ENCODE assay signal across 14 mouse cellular contexts in the genomic region with DNA sequence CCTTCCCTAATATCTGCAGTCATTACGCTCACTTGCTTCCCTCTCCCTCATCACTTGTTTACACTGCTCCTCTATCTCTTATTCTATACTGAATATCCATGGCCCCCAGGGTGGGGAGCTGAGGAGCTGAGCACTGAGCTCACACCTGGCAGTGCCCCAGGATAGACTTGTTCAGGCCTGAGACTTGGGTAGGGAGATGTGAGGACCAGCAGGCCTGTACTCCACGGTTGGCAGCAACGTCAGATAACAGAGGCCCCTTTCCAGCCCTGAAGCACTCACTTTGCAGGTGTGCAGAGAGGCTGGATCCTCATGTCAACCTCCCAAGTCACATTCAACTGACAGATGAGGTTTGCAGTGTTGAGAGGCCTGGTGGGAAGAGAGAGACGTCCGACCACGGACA. TPM values are rescaled to one million over a fixed set of nuclear protein-coding genes. Genes with fewer than 3 reads are reported as not detected.
A peak's percentile ranks its signal among the peaks of the same experiment; 100 is the strongest.
DNase-seq lines count a peak whose midpoint lies in the region; ATAC-seq and TF ChIP-seq lines count a peak whose summit lies in the region.
"Had no signal": no experiment of that assay in that cellular context is flagged by ENCODE, and none has a peak within 500 bp of the region (broad histone marks: within the 10 kb centered on the region; RNA-seq: fewer than 3 reads in every experiment).

No protein-coding gene starts in this region.

- H3K27ac ChIP-seq in forebrain, postnatal 0 days (ENCODE audit: low read depth, low read length): no peak overlapping the region
- H3K27ac ChIP-seq in forebrain, embryonic 14.5 days (ENCODE audit: low read depth, low read length): no peak overlapping the region
- no peak overlapping the region for H3K27ac ChIP-seq in liver, embryonic 11.5 days (ENCODE audit: low read depth, low read length)
- H3K27ac ChIP-seq in liver, postnatal 0 days (ENCODE audit: low read depth): no peak overlapping the region
- peak overlapping the region; percentile 13 for H3K27ac ChIP-seq in embryonic facial prominence, embryonic 15.5 days (replicated peaks)

- no peaks in the 10 kb centered on the region for H3K27me3 ChIP-seq in forebrain, postnatal 0 days (ENCODE audit: insufficient read depth, low read length)
- no peaks in the 10 kb centered on the region for H3K27me3 ChIP-seq in forebrain, embryonic 14.5 days (replicated peaks; ENCODE audit: control insufficient read depth, insufficient read depth, low read length)
- H3K27me3 ChIP-seq in liver, embryonic 11.5 days (replicated peaks; ENCODE audit: control insufficient read depth, insufficient read depth, low read length): no peaks in the 10 kb centered on the region
- H3K27me3 ChIP-seq in liver, postnatal 0 days (ENCODE audit: insufficient read depth, low read length): no peaks in the 10 kb centered on the region
- no peaks in the 10 kb centered on the region for H3K27me3 ChIP-seq in embryonic facial prominence, embryonic 15.5 days

- whole genome bisulfite sequencing in forebrain, postnatal 0 days: 81% methylated on average over 6 of the region's 6 CpGs
- 84% methylated on average over 6 of the region's 6 CpGs for WGBS in forebrain, embryonic 14.5 days
- WGBS in liver, embryonic 11.5 days: 60% methylated on average over 6 of the region's 6 CpGs
- 66% methylated on average over 6 of the region's 6 CpGs for WGBS in liver, postnatal 0 days (ENCODE audit: insufficient replicate concordance)
- 43% methylated on average over 6 of the region's 6 CpGs for WGBS in embryonic facial prominence, embryonic 15.5 days

- no peak overlapping the region for H3K4me3 ChIP-seq in forebrain, postnatal 0 days (ENCODE audit: low read depth, low read length)
- H3K4me3 ChIP-seq in forebrain, embryonic 14.5 days (ENCODE audit: low read depth, low read length): no peak overlapping the region
- H3K4me3 ChIP-seq in liver, embryonic 11.5 days (ENCODE audit: low read depth, low read length): no peak overlapping the region
- no peak overlapping the region for H3K4me3 ChIP-seq in liver, postnatal 0 days (ENCODE audit: low read depth, low read length)
- H3K4me3 ChIP-seq in embryonic facial prominence, embryonic 15.5 days (replicated peaks): no peak overlapping the region

- no peaks in the 10 kb centered on the region for H3K4me1 ChIP-seq in forebrain, postnatal 0 days (ENCODE audit: insufficient read depth)
- H3K4me1 ChIP-seq in forebrain, embryonic 14.5 days (ENCODE audit: control insufficient read depth, insufficient read depth, low read length): no peaks in the 10 kb centered on the region
- H3K4me1 ChIP-seq in liver, embryonic 11.5 days (replicated peaks; ENCODE audit: control insufficient read depth, insufficient read depth, low read length): peaks cover 10% of the 10 kb centered on the region
- no peaks in the 10 kb centered on the region; the same call in 1 of the 2 replicates for H3K4me1 ChIP-seq in liver, postnatal 0 days (ENCODE audit: insufficient read depth)
- H3K4me1 ChIP-seq in embryonic facial prominence, embryonic 15.5 days: peaks cover 11% of the 10 kb centered on the region

- TF ChIP-seq EP300 in liver, postnatal 0 days (IDR thresholded peaks at IDR 0.05; ENCODE audit: low read depth): no peak

- DNase-seq in forebrain, postnatal 0 days: no peak
- DNase-seq in forebrain, embryonic 14.5 days (ENCODE audit: low spot score): no peak
- DNase-seq in liver, embryonic 11.5 days (ENCODE audit: low spot score): no peak
- DNase-seq in liver, postnatal 0 days: no peak
- no peak for DNase-seq in right cerebral cortex, postnatal 36 days (ENCODE audit: low spot score in 2 of 2)
- DNase-seq in layer of hippocampus, postnatal 14 days (ENCODE audit: low spot score in 2 of 2): no peak
- DNase-seq: cerebellum, adult 11 months; heart, postnatal 10 days; thymus, postnatal 25 days had no signal

- no peak for TF ChIP-seq CTCF in forebrain, postnatal 0 days (IDR thresholded peaks at IDR 0.05; ENCODE audit: low read depth)
- TF ChIP-seq CTCF in liver, postnatal 0 days (IDR thresholded peaks at IDR 0.05; ENCODE audit: low read depth): no peak

- no peaks in the 10 kb centered on the region for H3K36me3 ChIP-seq in forebrain, postnatal 0 days (ENCODE audit: insufficient read depth)
- H3K36me3 ChIP-seq in forebrain, embryonic 14.5 days (ENCODE audit: control insufficient read depth, insufficient read depth, low read length): peaks cover 6% of the 10 kb centered on the region; the same call in 1 of the 2 replicates
- H3K36me3 ChIP-seq in liver, embryonic 11.5 days (ENCODE audit: control insufficient read depth, insufficient read depth, low read length): peaks cover 5% of the 10 kb centered on the region
- H3K36me3 ChIP-seq in liver, postnatal 0 days (replicated peaks; ENCODE audit: insufficient read depth, low read length): peaks cover 10% of the 10 kb centered on the region
- peaks cover 14% of the 10 kb centered on the region for H3K36me3 ChIP-seq in embryonic facial prominence, embryonic 15.5 days

- no peak overlapping the region for H3K4me2 ChIP-seq in forebrain, postnatal 0 days (ENCODE audit: low read depth)
- H3K4me2 ChIP-seq in forebrain, embryonic 14.5 days (ENCODE audit: low read length): no peak overlapping the region
- no peak overlapping the region for H3K4me2 ChIP-seq in liver, embryonic 11.5 days
- no peak overlapping the region for H3K4me2 ChIP-seq in liver, postnatal 0 days (ENCODE audit: low read depth, low read length)
- H3K4me2 ChIP-seq in embryonic facial prominence, embryonic 15.5 days (replicated peaks): no peak overlapping the region

- no peaks in the 10 kb centered on the region for H3K9me3 ChIP-seq in forebrain, postnatal 0 days (ENCODE audit: low read length)
- no peaks in the 10 kb centered on the region for H3K9me3 ChIP-seq in forebrain, embryonic 14.5 days (replicated peaks; ENCODE audit: control insufficient read depth, low read length)
- no peaks in the 10 kb centered on the region for H3K9me3 ChIP-seq in liver, embryonic 11.5 days (ENCODE audit: control insufficient read depth, low read length)
- H3K9me3 ChIP-seq in liver, postnatal 0 days (ENCODE audit: low read length): no peaks in the 10 kb centered on the region
- no peaks in the 10 kb centered on the region for H3K9me3 ChIP-seq in embryonic facial prominence, embryonic 15.5 days (replicated peaks)

- H3K9ac ChIP-seq in forebrain, postnatal 0 days: no peak overlapping the region
- H3K9ac ChIP-seq in forebrain, embryonic 14.5 days (ENCODE audit: low read length): no peak overlapping the region
- no peak overlapping the region for H3K9ac ChIP-seq in liver, embryonic 11.5 days (ENCODE audit: low read depth, low read length)
- no peak overlapping the region for H3K9ac ChIP-seq in liver, postnatal 0 days (replicated peaks)
- H3K9ac ChIP-seq in embryonic facial prominence, embryonic 15.5 days: no peak overlapping the region

- ATAC-seq in forebrain, postnatal 0 days: peak; percentile 32; the same call in 1 of the 2 replicates
- ATAC-seq in forebrain, embryonic 14.5 days: no peak
- ATAC-seq in liver, embryonic 11.5 days (replicated peaks; ENCODE audit: low FRiP score): peak; percentile 36; the same call in 1 of the 2 replicates
- no peak for ATAC-seq in liver, postnatal 0 days
- peak; percentile 78 for ATAC-seq in embryonic facial prominence, embryonic 15.5 days (ENCODE audit: insufficient number of reproducible peaks, low FRiP score, low TSS enrichment, low read depth)
- peak; percentile 45 for ATAC-seq in megakaryocyte-erythroid progenitor cell, adult 5-6 weeks (replicated peaks; ENCODE audit: low FRiP score, low TSS enrichment, poor library complexity, severe bottlenecking)

RNA-seq across cellular contexts. Expression of a gene that starts 23.2 kb away (rescaled TPM):
- total RNA-seq in forebrain, postnatal 0 days (2014; rRNA removed): not detected in 2 replicates
- polyA plus RNA-seq in forebrain, postnatal 0 days (2015; fragmentation: Nextera tagmentation; extraction: Ambion mirVana): not detected in 2 replicates
- not detected in 2 replicates for polyA plus RNA-seq in forebrain, embryonic 14.5 days (2014; fragmentation: Nextera tagmentation; extraction: Ambion mirVana)
- not detected in 2 replicates for polyA plus RNA-seq in liver, embryonic 11.5 days (2014; fragmentation: Nextera tagmentation; extraction: Ambion mirVana)
- not detected in 2 replicates for polyA plus RNA-seq in liver, postnatal 0 days (2015; fragmentation: Nextera tagmentation; extraction: Ambion mirVana)
- 2.9 and 3.2 TPM in 2 replicates for polyA plus RNA-seq in embryonic facial prominence, embryonic 15.5 days (2015; fragmentation: Nextera tagmentation; extraction: Ambion mirVana)
- total RNA-seq in megakaryocyte-erythroid progenitor cell, adult 5-6 weeks (2014; fragmentation: Nextera tagmentation): not detected in 2 replicates
- not detected in 2 replicates for total RNA-seq in megakaryocyte-erythroid progenitor cell, adult 5-6 weeks (2017)
- total RNA-seq in layer of hippocampus, postnatal 14 days (2021): not detected
- total RNA-seq: adrenal gland, adult 18-20 months; heart, postnatal 10 days; liver, adult 2 months had no signal
- polyA plus RNA-seq: liver, adult 2 months; spleen, adult 2 months had no signal

RNA-seq across cellular contexts. Expression of a gene that starts 39.6 kb away (rescaled TPM):
- not detected in 2 replicates for total RNA-seq in forebrain, postnatal 0 days (2014; rRNA removed)
- polyA plus RNA-seq in forebrain, postnatal 0 days (2015; fragmentation: Nextera tagmentation; extraction: Ambion mirVana): not detected in 2 replicates
- not detected in 2 replicates for polyA plus RNA-seq in forebrain, embryonic 14.5 days (2014; fragmentation: Nextera tagmentation; extraction: Ambion mirVana)
- polyA plus RNA-seq in liver, embryonic 11.5 days (2014; fragmentation: Nextera tagmentation; extraction: Ambion mirVana): not detected in 2 replicates
- polyA plus RNA-seq in liver, postnatal 0 days (2015; fragmentation: Nextera tagmentation; extraction: Ambion mirVana): not detected in 2 replicates
- polyA plus RNA-seq in embryonic facial prominence, embryonic 15.5 days (2015; fragmentation: Nextera tagmentation; extraction: Ambion mirVana): 477 and 521 TPM in 2 replicates
- not detected in 2 replicates for total RNA-seq in megakaryocyte-erythroid progenitor cell, adult 5-6 weeks (2014; fragmentation: Nextera tagmentation)
- total RNA-seq in megakaryocyte-erythroid progenitor cell, adult 5-6 weeks (2017): not detected in 2 replicates
- not detected for total RNA-seq in layer of hippocampus, postnatal 14 days (2021)
- total RNA-seq: adrenal gland, adult 18-20 months; heart, postnatal 10 days; liver, adult 2 months had no signal
- polyA plus RNA-seq: liver, adult 2 months; spleen, adult 2 months had no signal

RNA-seq across cellular contexts. Expression of a gene that starts 40.8 kb away (rescaled TPM):
- 12.2 and 20.4 TPM in 2 replicates for total RNA-seq in forebrain, postnatal 0 days (2014; rRNA removed)
- polyA plus RNA-seq in forebrain, postnatal 0 days (2015; fragmentation: Nextera tagmentation; extraction: Ambion mirVana): 11.4 and 12.4 TPM in 2 replicates
- 10.6 and 11.1 TPM in 2 replicates for polyA plus RNA-seq in forebrain, embryonic 14.5 days (2014; fragmentation: Nextera tagmentation; extraction: Ambion mirVana)
- 95.0 and 103 TPM in 2 replicates for polyA plus RNA-seq in liver, embryonic 11.5 days (2014; fragmentation: Nextera tagmentation; extraction: Ambion mirVana)
- polyA plus RNA-seq in liver, postnatal 0 days (2015; fragmentation: Nextera tagmentation; extraction: Ambion mirVana): 44.9 and 46.5 TPM in 2 replicates
- polyA plus RNA-seq in embryonic facial prominence, embryonic 15.5 days (2015; fragmentation: Nextera tagmentation; extraction: Ambion mirVana): 144 and 149 TPM in 2 replicates
- total RNA-seq in megakaryocyte-erythroid progenitor cell, adult 5-6 weeks (2014; fragmentation: Nextera tagmentation): 112 and 118 TPM in 2 replicates
- total RNA-seq in megakaryocyte-erythroid progenitor cell, adult 5-6 weeks (2017): 315 and 336 TPM in 2 replicates
- 10 to 100 TPM; 24.1 to 28.6 TPM for total RNA-seq in layer of hippocampus, postnatal 14 days (2021)

RNA-seq across cellular contexts. Expression of a gene that starts 40.9 kb away (rescaled TPM):
- total RNA-seq in forebrain, postnatal 0 days (2014; rRNA removed): not detected in 2 replicates
- polyA plus RNA-seq in forebrain, postnatal 0 days (2015; fragmentation: Nextera tagmentation; extraction: Ambion mirVana): 0.05 TPM in 1 of 2 replicates, not detected in the other
- not detected in 2 replicates for polyA plus RNA-seq in forebrain, embryonic 14.5 days (2014; fragmentation: Nextera tagmentation; extraction: Ambion mirVana)
- polyA plus RNA-seq in liver, embryonic 11.5 days (2014; fragmentation: Nextera tagmentation; extraction: Ambion mirVana): not detected in 2 replicates
- 0.08 TPM in 1 of 2 replicates, not detected in the other for polyA plus RNA-seq in liver, postnatal 0 days (2015; fragmentation: Nextera tagmentation; extraction: Ambion mirVana)
- not detected in 2 replicates for polyA plus RNA-seq in embryonic facial prominence, embryonic 15.5 days (2015; fragmentation: Nextera tagmentation; extraction: Ambion mirVana)
- 0.52 TPM in 1 of 2 replicates, not detected in the other for total RNA-seq in megakaryocyte-erythroid progenitor cell, adult 5-6 weeks (2014; fragmentation: Nextera tagmentation)
- total RNA-seq in megakaryocyte-erythroid progenitor cell, adult 5-6 weeks (2017): not detected in 2 replicates
- not detected for total RNA-seq in layer of hippocampus, postnatal 14 days (2021)
- total RNA-seq: adrenal gland, adult 18-20 months; heart, postnatal 10 days; liver, adult 2 months had no signal
- polyA plus RNA-seq: liver, adult 2 months; spleen, adult 2 months had no signal

Comparison
In these comparisons a context has a peak if more than half of its experiments do, and no peak if none do; other contexts are left out.
1. ATAC-seq: peak in forebrain, postnatal 0 days (single experiment), liver, embryonic 11.5 days (single experiment), embryonic facial prominence, embryonic 15.5 days (single experiment) and megakaryocyte-erythroid progenitor cell, adult 5-6 weeks (single experiment); none in forebrain, embryonic 14.5 days (single experiment) and liver, postnatal 0 days (single experiment).
2. RNA of a gene that starts 39.6 kb away (polyA plus RNA-seq): 477 to 521 TPM in embryonic facial prominence, embryonic 15.5 days; not detected in liver, postnatal 0 days, not detected in forebrain, postnatal 0 days, not detected in forebrain, embryonic 14.5 days and not detected in liver, embryonic 11.5 days; every median in the first group is over 100 times any median in the second.